Mouse (Mus musculus) liver, postnatal 0 days (tissue): Measurements from ENCODE around the gene Tnfrsf12a.

Experiments used
- CTCF ChIP-seq: sonication (generic); IDR thresholded peaks from 2 replicates; pipeline ENCODE4 v1.5.1; 2016; ENCODE audit warnings: antibody characterized with exemption, low read depth
- EP300 ChIP-seq: IDR thresholded peaks from 2 replicates; pipeline ENCODE4 v1.6.1; 2016; ENCODE audit warnings: antibody characterized with exemption, low read depth, mild to moderate bottlenecking

DNA sequence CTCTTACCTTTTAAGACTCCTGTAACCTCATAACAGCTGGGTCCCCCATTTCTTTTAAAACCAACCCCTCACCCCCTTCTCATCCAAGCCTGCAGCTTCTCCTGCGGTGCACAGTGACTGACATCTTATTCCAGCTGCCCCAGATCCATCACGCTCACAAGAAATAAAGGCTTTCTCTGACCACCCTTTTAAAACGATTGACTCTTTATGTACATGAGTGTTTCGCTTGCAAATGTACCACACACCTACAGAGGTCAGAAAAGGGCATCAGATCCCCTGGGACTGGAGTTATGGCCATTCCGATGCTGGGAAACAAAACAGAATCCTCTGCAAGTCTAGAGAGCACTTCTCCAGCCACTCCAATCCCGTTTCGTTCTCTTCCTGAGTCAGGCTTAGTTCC is 49.5 kb downstream of the Tnfrsf12a start:
- TF ChIP-seq EP300 (no peak), CTCF (no peak)
